Mouse (Mus musculus): ENCODE measurements around the gene Pkd1l2.

The Pkd1l2 gene

DNA sequence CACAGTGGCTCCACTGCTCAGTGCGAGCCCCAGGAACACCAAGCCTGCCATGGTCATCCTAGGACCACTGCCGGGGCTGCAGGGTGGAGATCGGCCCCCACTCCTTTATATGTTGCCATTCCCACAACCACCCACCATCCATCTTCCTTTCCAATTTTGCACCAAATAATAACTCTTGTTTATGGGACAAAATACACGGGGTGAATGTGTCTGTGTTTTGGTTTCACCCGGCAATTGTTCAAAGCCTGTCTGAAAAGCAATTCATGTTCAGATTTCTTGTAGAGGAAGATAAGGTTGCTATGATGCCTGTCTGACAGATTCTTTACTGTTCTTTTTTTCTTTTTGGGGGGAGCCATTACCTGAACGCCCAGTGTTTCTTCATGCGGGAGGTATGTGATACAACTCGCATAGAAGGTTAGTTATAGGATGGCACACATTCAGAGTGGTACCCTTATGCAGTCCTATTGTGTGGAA, at the start of gene Pkd1l2:
TSS of gene Pkd1l2 (minus strand) at position 51 of the 474 bp plus-strand sequence.
- no peak for DNase-seq (ENCODE audit: low spot score)

DNA sequence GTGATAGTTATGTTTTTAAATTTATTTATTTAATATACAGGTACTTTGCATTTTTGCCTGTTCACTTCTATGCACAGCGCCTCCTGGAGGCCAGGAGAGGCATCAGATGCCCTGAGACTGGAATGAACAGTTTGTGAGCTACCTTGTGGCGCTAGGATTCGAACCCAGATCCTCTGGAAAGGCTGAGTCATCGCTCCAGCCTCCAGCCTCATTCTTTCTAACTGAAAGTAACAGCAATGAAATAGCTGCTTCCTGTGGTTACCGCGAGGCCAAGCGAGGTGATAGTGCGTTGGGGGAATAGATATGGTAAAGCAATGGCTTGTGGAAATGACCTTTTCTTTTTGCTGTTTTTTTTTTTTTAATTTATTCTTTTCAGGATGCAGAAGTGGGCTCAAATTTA, 44.8 kb upstream of the Pkd1l2 start:
- DNase-seq (ENCODE audit: low spot score) = no peak

DNA sequence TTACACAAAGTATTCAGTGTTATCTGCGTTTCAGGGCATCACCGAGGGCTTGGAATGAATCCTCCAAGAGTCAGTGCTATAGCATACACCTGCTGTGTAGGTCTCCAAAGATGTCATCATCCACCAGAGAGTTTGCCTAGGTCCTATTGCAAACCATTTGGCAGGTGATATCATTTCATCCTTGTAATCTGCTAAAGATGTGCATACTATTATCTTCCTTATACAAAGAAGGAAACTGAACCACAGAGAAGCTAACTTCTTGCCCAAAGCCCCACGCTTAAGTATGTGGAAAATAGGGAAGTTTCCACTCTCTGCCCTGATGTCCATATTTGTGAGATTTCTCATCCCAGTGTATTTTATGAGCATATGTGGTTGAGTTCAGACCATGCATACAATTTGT, 44.2 kb upstream of the Pkd1l2 start:
- DNase-seq (ENCODE audit: low spot score) = no peak

GRCm38 (mm10) chr8:117125854-117126253, 43.6 kb upstream of the Pkd1l2 start:
- no peak for DNase-seq (ENCODE audit: low spot score)

DNA sequence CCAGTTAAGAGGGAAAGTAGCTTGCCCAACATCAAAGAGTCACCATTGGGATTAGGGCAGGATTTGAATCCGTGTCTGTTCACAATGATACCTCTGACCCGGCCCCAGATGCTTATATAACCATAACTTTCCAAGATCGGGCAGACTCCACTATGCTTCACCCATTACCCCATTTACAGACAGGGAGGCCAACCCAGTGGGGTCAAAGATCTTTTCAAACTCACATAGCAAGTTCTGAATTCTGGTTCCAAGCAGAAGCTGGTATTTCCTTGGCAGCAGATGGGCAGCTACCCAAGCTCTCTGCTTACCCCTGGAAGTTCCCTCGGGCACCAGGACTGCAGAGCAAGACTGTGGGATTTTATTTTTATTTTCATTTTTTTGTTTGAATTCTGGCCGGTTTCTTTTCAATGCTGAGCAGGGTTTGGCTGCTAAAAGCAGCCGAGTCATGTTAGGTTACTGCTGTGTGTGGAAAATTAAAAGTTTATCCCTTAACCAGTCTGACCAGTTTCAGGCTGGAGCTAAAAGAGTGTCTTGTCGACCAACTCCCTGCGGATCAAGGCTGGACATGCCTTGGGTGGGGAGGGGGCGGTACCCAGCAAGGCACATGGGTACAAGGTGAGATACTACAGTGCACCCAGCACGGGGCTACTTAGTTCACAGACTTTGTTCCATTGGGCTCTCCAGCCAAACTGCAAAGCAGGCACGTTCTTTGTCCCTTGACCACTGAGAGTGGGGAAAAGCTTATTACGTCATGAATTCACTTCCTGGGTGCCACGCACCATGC, 41.8 kb upstream of the Pkd1l2 start:
- no peak for DNase-seq (ENCODE audit: low spot score)

- DNase-seq (ENCODE audit: low spot score) = no peak
Measured at GRCm38 (mm10) chr8:117121277-117121676, 39.0 kb upstream of the Pkd1l2 start.

DNA sequence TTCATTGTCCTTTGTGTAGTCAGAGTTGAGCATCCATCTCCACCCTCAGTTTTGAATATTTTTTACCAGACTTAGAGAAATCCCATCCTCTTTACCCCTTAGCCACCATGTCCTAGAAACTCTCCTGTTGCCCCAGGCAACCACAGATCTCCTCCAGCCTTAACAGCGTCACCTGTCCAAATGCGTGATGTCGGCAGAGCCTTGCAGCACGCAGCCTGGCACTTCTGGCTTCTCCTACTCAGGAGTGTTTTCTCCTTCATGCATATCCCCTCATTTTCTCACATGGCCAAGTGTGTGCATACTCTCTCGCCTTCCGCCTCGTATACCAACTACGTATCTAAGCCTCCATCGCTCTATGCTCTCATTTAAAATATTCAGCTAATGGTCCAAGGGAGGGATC, 36.2 kb upstream of the Pkd1l2 start:
- DNase-seq (ENCODE audit: low spot score) = no peak

DNA sequence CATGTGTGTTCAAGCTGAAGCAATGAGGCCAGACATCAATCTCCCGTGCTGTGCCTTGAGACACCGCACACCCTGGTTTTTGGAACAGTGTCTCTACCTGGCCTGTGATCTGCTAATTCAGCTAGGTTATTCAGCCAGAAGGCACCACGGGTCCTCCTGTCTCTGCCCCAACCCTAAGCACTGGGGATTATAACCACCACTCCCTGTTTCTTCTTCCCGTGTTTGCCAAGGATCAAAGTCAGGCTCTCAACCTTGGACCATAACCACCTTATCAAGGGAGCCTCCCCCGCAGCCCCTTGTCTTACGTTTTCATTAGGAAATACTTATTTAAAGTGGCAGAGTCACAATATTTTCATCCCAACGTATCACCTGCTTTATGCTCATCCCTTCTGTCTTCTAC, 34.3 kb upstream of the Pkd1l2 start:
- DNase-seq (ENCODE audit: low spot score) = no peak

DNA sequence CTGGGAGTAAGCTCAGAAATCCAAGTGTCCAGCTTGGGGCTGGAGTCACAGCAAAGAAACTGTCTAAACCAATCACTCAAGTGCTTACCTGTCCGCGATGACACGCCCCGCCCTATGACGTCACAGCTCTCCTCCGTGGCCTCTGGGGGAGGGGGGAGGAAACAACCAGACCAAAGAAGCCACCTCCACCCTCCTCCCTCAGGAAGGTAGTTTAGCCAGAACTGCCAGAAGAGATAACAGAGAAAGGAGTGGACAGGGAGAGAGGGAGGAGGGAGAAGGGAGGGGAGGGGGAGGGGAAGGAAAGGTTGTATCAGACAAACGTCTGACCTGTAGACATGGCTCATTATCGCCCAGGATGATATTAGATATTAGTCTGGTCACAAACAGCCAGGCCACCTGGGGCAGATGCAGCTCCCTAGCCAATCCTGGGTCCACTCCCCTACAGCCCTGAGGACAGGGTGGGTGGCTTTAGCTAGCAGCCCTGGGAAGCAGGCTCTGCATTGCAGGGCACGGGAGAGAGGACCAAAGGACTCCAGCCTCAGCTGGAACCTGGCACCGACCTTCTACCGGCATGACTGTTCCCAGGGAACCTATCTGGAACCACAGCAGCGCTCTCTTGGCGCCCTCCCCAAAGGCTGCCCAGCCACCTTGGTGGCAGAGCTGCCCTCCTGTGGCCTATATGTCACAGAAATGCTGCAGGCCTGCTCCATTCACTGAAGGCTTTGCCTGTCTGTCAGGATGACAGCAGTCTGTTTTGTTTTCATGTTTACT, 33.6 kb upstream of the Pkd1l2 start:
- peak; percentile 19 for DNase-seq (ENCODE audit: low spot score)

DNA sequence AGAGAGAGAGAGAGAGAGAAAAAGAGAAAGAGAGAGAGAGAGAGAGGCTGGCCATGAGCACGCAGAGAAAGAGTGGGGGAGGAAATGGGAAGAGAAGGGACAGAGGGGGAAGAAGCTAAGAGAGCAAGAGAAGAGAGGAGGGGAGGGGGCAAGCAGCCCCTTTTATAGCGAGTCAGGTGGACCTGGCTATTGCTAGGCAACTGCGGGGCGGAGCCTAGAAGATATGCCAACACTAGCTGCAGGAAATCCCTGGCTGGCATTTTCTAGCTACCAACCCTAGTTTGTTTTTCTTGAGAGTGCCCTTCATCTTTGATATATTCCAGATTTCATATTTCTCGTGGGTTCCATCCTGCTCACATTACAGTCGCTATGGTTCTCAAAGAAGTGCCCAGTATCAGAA, 32.8 kb upstream of the Pkd1l2 start:
- DNase-seq (ENCODE audit: low spot score) = no peak

DNA sequence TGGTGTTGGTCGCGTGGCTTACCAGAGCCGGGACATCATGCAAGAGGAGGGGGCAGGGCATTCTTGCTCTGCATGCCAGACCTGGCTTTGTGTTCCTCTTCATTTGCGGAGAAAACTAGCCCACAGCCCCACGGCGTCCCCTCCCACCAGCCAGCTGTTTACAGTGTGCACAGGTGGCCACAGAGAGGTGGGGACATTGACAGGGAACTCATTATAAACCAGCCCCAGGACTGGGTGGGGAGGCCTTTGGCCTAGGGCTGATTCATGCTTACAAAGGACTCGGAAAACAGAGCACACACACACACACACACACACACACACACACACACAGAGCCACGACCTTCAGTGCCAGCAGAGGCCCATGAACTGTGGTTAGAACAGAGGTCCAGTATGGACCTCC, 30.0 kb upstream of the Pkd1l2 start:
- DNase-seq (ENCODE audit: low spot score) = no peak

- no peak for DNase-seq (ENCODE audit: low spot score)
Measured at GRCm38 (mm10) chr8:117111641-117112040, 29.4 kb upstream of the Pkd1l2 start.

GRCm38 (mm10) chr8:117109801-117110390, 27.6 kb upstream of the Pkd1l2 start:
- no peak for DNase-seq (ENCODE audit: low spot score)

GRCm38 (mm10) chr8:117109018-117109711, 26.9 kb upstream of the Pkd1l2 start:
- no peak for DNase-seq (ENCODE audit: low spot score)

DNA sequence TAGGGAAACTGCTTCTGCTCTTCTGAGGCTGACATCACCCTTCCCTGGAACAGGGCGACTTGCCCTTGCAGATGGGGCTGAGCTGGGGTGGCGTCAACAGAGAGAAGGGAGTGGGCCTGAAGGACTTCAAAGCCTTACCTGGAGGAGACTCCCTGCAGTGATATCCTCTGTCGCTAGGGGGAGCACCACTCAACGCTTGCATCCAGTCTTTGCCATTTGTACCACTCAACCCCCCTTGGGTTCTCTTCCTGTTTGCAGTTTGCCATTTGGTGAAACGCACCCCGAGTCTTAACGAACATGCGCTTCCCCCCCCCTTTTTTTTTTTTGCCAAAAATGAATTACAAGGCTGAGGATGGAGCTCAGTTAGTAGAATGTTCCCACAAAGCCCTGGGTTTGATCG, 25.3 kb upstream of the Pkd1l2 start:
- DNase-seq (ENCODE audit: low spot score) = peak; percentile 38

DNA sequence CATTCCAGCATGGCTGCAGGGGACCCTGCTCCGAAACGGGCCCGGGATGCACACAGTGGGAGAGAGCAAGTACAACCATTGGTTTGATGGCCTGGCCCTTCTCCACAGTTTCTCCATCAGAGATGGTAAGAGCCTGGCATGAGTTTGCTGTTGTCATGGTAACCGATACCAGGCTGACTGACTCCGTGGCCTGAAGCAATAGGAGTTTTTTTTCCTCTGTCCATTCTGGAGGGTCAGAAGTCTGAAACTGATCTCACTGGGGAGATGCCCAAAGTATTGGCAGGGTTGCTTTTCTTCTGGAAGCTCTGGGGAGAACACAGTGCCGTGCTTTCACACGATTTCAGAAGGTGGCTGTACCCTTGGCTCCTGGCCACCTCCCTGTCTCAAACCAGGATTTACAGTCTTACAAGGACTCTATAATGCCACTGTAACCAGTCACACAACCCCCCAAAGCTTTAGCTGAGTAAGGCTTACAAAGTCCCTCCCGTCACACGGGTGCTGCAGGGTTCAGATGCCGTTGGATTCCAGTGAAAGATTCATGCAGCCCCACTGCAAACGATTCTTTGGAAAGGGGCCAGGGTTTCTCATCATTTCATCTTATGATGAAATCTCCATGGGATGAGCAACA, 15.4 kb upstream of the Pkd1l2 start:
- no peak for DNase-seq (ENCODE audit: low spot score)

DNA sequence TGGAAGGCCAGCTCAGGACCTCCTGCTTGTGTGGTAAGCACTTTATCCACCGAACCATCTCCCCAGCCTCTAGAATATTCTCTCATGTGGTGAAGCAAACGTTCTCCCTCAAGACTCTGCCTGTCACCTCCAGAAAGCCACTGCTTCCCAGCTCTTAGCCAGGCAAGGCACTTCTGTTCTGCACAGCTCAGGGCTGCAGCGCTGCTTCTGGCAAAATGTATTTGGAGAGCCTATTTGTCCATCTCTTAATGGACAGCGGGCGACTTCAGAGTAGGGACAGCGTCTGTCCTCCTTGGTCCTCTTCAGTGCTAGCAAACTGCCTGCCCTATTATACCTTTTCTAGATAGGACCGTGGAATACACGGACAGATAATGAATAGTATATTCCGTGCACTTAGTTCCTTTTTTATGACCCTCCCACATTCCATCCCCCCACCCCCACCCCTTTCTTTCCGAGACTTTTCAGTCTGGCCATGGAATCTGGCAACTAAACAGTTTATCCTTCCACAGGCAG, 14.9 kb upstream of the Pkd1l2 start:
- no peak for DNase-seq (ENCODE audit: low spot score)

GRCm38 (mm10) chr8:117095647-117096046, 13.4 kb upstream of the Pkd1l2 start, which contains the start of gene Bco1:
Gene Bco1, plus strand, starts transcription at chr8:117095854.
- DNase-seq (ENCODE audit: low spot score) = no peak

GRCm38 (mm10) chr8:117094053-117094452, 11.8 kb upstream of the Pkd1l2 start:
- no peak for DNase-seq (ENCODE audit: low spot score)

GRCm38 (mm10) chr8:117089802-117090201, 7.6 kb upstream of the Pkd1l2 start:
- DNase-seq (ENCODE audit: low spot score) = no peak

DNA sequence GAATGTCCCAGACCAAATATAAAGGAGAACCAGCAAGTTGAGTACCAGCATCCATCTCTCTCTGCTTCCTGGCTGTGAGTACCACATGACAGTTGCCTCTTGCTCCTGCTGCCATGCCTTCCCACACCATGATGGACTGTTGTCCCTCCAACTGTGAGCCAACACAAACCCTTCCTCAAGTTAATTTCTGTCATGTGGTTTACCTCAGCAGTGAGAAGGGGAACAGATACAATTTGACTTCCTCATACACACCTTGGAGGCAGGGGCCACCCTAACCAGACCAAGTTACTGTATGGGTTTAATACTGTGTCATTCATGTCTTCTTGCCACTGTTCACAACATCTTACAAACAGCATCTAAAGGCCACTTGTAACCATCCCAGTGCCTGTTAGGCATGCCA, 4.8 kb upstream of the Pkd1l2 start:
- no peak for DNase-seq (ENCODE audit: low spot score)

- peak; percentile 21 for DNase-seq (ENCODE audit: low spot score)
Measured at GRCm38 (mm10) chr8:117085521-117085920, 3.3 kb upstream of the Pkd1l2 start.
